Mouse (Mus musculus) CD4-positive helper T cell, adult 2 months (primary cell): ENCODE measurements around the gene Psd.

Source experiments
- DNase-seq: peaks from one replicate; pipeline ENCODE4 v3.0.0-alpha.2; 2012; ENCODE audit warnings: low read depth, missing footprints, low spot score

Gene Psd

GRCm38 (mm10) chr19:46306751-46307289 is 20.1 kb downstream of the Psd start:
- DNase-seq = peak; percentile 10

- no peak for DNase-seq
Observed at GRCm38 (mm10) chr19:46306268-46306610, 20.7 kb downstream of the Psd start.

- DNase-seq = peak; percentile 96
Observed at GRCm38 (mm10) chr19:46305432-46306267, 21.3 kb downstream of the Psd start.

DNA sequence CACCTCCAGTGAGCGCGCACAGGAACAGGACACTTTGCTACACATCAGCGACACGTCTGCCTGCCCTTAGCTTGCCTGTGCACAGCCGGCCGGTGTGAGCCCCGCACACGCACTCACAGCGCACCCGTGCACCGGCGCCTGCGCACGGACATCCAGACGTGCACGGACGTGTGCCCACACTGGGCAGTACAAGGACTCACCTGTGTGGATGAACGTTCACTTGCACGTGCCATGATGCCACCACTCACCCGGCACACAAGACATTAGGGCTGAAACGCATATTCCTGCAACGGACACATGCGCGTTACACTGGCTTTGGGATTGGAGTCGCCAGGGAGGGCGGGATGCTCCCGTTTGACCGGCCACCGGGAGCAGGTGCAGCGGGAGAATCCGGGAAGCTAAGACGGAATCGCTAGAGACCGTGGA is 22.0 kb downstream of the Psd start:
- DNase-seq = no peak

- peak; percentile 96 for DNase-seq
Observed at GRCm38 (mm10) chr19:46304216-46304841, 22.6 kb downstream of the Psd start, which contains the start of gene Nfkb2. TSS of gene Nfkb2 (plus strand) at chr19:46304320.

- no peak for DNase-seq
Observed at GRCm38 (mm10) chr19:46303251-46304215, 23.4 kb downstream of the Psd start.

DNA sequence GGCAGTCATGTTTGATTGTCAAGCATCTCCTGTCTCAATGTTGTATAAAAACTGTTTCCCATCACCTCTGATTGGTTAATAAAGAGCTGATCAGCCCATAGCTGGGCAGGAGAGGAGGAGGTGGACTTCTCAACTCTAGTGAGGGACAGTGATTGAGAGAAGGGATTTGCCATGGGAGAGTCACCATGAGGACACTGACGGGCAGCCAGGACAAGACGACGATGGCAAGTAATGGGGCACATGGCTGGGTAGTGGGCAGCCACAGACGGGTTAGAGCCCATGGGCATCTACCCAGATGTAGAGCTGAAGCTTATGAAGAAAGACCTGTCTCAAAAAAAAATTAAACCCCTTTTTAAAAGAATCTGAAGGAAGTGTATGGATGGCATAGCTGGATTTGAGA is 24.4 kb downstream of the Psd start:
- DNase-seq = no peak

GRCm38 (mm10) chr19:46300294-46301045 is 26.5 kb downstream of the Psd start:
- no peak for DNase-seq

DNA sequence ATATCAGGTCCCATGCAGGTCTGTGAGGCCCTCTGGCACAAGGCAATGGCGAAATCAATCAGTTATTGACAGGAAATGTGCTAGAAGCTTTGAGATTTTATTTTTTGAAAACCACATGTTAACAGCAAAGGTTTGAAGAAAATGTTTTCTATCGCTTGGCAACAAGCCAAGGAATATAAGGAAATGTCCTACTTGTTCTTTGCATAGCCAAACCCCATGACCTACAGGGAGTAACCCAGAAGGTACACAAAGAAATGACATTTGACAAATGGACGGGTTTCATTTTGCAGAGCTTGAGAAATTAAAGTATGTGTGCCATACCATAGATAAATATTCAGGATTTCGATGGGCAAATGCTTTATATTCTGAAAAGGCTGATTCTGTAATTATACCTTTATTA is 30.0 kb downstream of the Psd start:
- no peak for DNase-seq

GRCm38 (mm10) chr19:46290535-46291105 is 36.3 kb downstream of the Psd start:
- no peak for DNase-seq

- no peak for DNase-seq
Observed at GRCm38 (mm10) chr19:46287566-46287965, 39.4 kb downstream of the Psd start.

DNA sequence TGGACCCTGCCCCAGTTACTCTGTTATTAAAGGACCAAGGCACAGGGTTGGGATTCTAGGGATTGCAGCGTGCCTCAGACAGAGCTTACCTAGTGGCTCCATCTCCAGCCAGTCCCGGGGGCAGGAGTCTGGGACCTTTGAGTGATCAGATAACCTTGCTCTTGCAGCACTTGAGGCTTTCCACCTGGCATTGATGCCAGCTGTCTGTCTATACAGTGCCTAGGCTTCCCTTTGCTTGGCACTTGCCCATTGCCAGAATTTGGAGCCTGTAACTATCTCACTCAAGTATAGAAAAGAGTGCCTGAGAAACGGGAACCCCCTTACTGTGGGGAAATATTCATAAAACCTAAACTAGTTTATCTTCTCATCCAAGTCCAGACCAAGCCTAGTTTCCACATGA is 40.0 kb downstream of the Psd start:
- no peak for DNase-seq

GRCm38 (mm10) chr19:46286047-46286446 is 40.9 kb downstream of the Psd start:
- DNase-seq = no peak

- DNase-seq = no peak
Observed at GRCm38 (mm10) chr19:46285631-46286030, 41.3 kb downstream of the Psd start.

- DNase-seq = no peak
Observed at GRCm38 (mm10) chr19:46284686-46285085, 42.3 kb downstream of the Psd start.

GRCm38 (mm10) chr19:46282081-46282849 is 44.7 kb downstream of the Psd start:
- no peak for DNase-seq

GRCm38 (mm10) chr19:46275307-46275706 is 51.6 kb downstream of the Psd start:
- DNase-seq = peak; percentile 18

GRCm38 (mm10) chr19:46264762-46265161 is 62.2 kb downstream of the Psd start:
- no peak for DNase-seq
